ENCODE assay signal across 26 mouse cellular contexts in the genomic region with DNA sequence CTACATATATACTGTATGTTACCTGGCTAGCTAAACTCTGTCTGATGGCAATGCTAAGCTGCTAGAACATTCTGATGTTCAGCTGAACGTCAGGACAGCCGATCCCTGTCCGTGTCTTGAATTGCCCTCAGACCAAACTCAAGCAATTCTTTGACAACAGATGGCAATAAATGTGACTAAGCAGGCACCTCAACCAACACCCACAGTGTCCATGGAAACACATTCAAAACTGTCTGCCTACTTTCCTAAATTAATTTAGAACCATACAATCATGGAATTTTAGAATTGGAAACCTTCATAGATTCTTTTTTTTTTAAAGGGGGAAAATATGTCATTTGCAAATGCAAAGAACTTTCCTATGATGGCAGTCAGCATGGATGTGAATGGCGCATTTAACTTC. TPM values are rescaled to one million over a fixed set of nuclear protein-coding genes. Genes with fewer than 3 reads are reported as not detected.
DNase-seq lines count a peak whose midpoint lies in the region; ATAC-seq and TF ChIP-seq lines count a peak whose summit lies in the region.
"Had no signal": no experiment of that assay in that cellular context is flagged by ENCODE, and none has a peak within 500 bp of the region (broad histone marks: within the 10 kb centered on the region; RNA-seq: fewer than 3 reads in every experiment).

No protein-coding gene starts in this region.

- H3K4me2 ChIP-seq in stomach, postnatal 0 days (replicated peaks; ENCODE audit: low read depth) = no peak overlapping the region
- H3K4me2 ChIP-seq: forebrain, embryonic 13.5 days; heart, embryonic 13.5 days; hindbrain, embryonic 14.5 days had no signal

- no peak for TF ChIP-seq EP300 in stomach, postnatal 0 days (optimal IDR thresholded peaks at IDR 0.05)

- H3K36me3 ChIP-seq in stomach, postnatal 0 days (ENCODE audit: control insufficient read depth, insufficient read depth, low read length) = no peaks in the 10 kb centered on the region
- H3K36me3 ChIP-seq: G1E; heart, embryonic 10.5 days; heart, embryonic 13.5 days had no signal

- no peaks in the 10 kb centered on the region for H3K27me3 ChIP-seq in stomach, postnatal 0 days (ENCODE audit: control insufficient read depth, insufficient read depth, low read length)
- H3K27me3 ChIP-seq: CH12.LX; forebrain, embryonic 13.5 days; heart, embryonic 13.5 days; Patski had no signal

- ATAC-seq in frontal cortex, adult (ENCODE audit: low TSS enrichment) = peak; percentile 68
- no peak for ATAC-seq in stomach, postnatal 0 days (ENCODE audit: low FRiP score, low TSS enrichment)
- ATAC-seq: forebrain, embryonic 13.5 days; forebrain, embryonic 16.5 days; Patski had no signal

- no peak overlapping the region for H3K4me3 ChIP-seq in stomach, postnatal 0 days (ENCODE audit: low read depth, low read length)
- H3K4me3 ChIP-seq: forebrain, embryonic 10.5 days; forebrain, embryonic 13.5 days; heart, adult 2 months; heart, embryonic 10.5 days; heart, embryonic 13.5 days had no signal

- H3K9me3 ChIP-seq in stomach, postnatal 0 days (ENCODE audit: control insufficient read depth, low read length) = no peaks in the 10 kb centered on the region
- H3K9me3 ChIP-seq: forebrain, embryonic 10.5 days; forebrain, embryonic 13.5 days; heart, embryonic 10.5 days; heart, embryonic 13.5 days had no signal

- TF ChIP-seq CTCF in stomach, postnatal 0 days (IDR thresholded peaks at IDR 0.05; ENCODE audit: low read depth) = no peak

- H3K4me1 ChIP-seq in stomach, postnatal 0 days (replicated peaks; ENCODE audit: control insufficient read depth, insufficient read depth) = no peaks in the 10 kb centered on the region; the same call in 1 of the 2 replicates

- no peak overlapping the region for H3K27ac ChIP-seq in stomach, postnatal 0 days (replicated peaks)
- H3K27ac ChIP-seq: forebrain, embryonic 10.5 days; forebrain, embryonic 13.5 days; heart, adult 2 months; heart, embryonic 13.5 days; hindbrain, embryonic 14.5 days; hindbrain, postnatal 0 days had no signal

- no peak overlapping the region for H3K9ac ChIP-seq in stomach, postnatal 0 days (ENCODE audit: low read length)
- H3K9ac ChIP-seq: forebrain, embryonic 13.5 days; heart, embryonic 13.5 days; hindbrain, embryonic 14.5 days had no signal

- DNase-seq in frontal cortex, postnatal 25 days (ENCODE audit: low spot score in 2 of 2) = no peak
- DNase-seq in layer of hippocampus, adult 9-11 months = peak; percentile 30
- no peak for DNase-seq in layer of hippocampus, postnatal 25 days (ENCODE audit: extremely low spot score in 1 of 2, low spot score in 1 of 2)
- peak; percentile 33 to 42 for DNase-seq in right cerebral cortex, adult 2 months (ENCODE audit: low spot score in 2 of 2)
- no peak for DNase-seq in right cerebral cortex, postnatal 14 days
- DNase-seq in stomach, postnatal 0 days (ENCODE audit: low spot score) = no peak
- DNase-seq: adrenal gland, postnatal 10 days; adrenal gland, postnatal 36 days; B cell, adult 2 months; cerebellum, adult 11 months; cerebellum, adult 8-10 months; gastrocnemius, postnatal 25 days; heart, adult 2 months; heart, postnatal 14 days; heart, postnatal 4 days had no signal

- WGBS in stomach, postnatal 0 days = 71% methylated on average over 4 of the region's 4 CpGs

RNA-seq across cellular contexts. Expression of a gene that starts 41.6 kb away (rescaled TPM):
- 10 to 100 TPM; 71.8 to 76.8 TPM for total RNA-seq in layer of hippocampus, postnatal 25 days (2021)
- polyA plus RNA-seq in stomach, postnatal 0 days (2015; fragmentation: Nextera tagmentation; extraction: Ambion mirVana) = 20.6 and 22.9 TPM in 2 replicates
- polyA plus RNA-seq: G1E had no signal

Comparison
In these comparisons a context has a peak if more than half of its experiments do, and no peak if none do; other contexts are left out.
1. DNase-seq: peak in layer of hippocampus, adult 9-11 months (single experiment) and right cerebral cortex, adult 2 months (2 of 2); none in frontal cortex, postnatal 25 days (0 of 2), layer of hippocampus, postnatal 25 days (0 of 2), right cerebral cortex, postnatal 14 days (single experiment) and stomach, postnatal 0 days (single experiment).